Mouse (Mus musculus) forebrain, embryonic 12.5 days (tissue): ENCODE measurements around the gene Gtf2ird1. TPM values are rescaled to one million over a fixed set of nuclear protein-coding genes. Genes with fewer than 3 reads are reported as not detected.

Source experiments
- ATAC-seq: fragments of 200-750 bp; cut with Nextera tagmentation; 2 replicates; pipeline ENCODE4 v1.8.0; 2017; ENCODE audit warnings: moderate TSS enrichment; ENCODE audit not compliant: low FRiP score
- H3K27ac ChIP-seq: fragments of 300-500 bp; sonication (generic); 2 replicates; pipeline ENCODE4 v1.5.1; 2016; ENCODE audit warnings: mild to moderate bottlenecking
- H3K27me3 ChIP-seq: fragments of 300-500 bp; sonication (generic); 2 replicates; pipeline ENCODE4 v1.6.1; 2016; ENCODE audit warnings: mild to moderate bottlenecking
- H3K36me3 ChIP-seq: fragments of 300-500 bp; sonication (generic); replicated peaks from 2 replicates; pipeline ENCODE4 v1.6.1; 2016; ENCODE audit warnings: mild to moderate bottlenecking
- H3K4me1 ChIP-seq: fragments of 300-500 bp; sonication (generic); 2 replicates; pipeline ENCODE4 v1.6.1; 2016
- H3K4me2 ChIP-seq: fragments of 300-500 bp; sonication (generic); 2 replicates; pipeline ENCODE4 v1.6.1; 2016; ENCODE audit warnings: mild to moderate bottlenecking, moderate library complexity
- H3K4me3 ChIP-seq: fragments of 300-500 bp; sonication (generic); replicated peaks from 2 replicates; pipeline ENCODE4 v1.5.1; 2016; ENCODE audit warnings: mild to moderate bottlenecking
- H3K9ac ChIP-seq: fragments of 300-500 bp; sonication (generic); 2 replicates; pipeline ENCODE4 v1.6.1; 2016; ENCODE audit warnings: mild to moderate bottlenecking
- H3K9me3 ChIP-seq: fragments of 300-500 bp; sonication (generic); 2 replicates; pipeline ENCODE4 v1.6.1; 2016
- WGBS: fragments of 180-500 bp; shearing (Covaris S2); methylation state at CpG from one replicate; pipeline ENCODE4 v1.1.7; 2016; 5-methylcytosine and 5-hydroxymethylcytosine counted together
- polyA plus RNA-seq: library from polyadenylated mRNA; unstranded; fragments of >200 nt; fragmentation: Nextera tagmentation; extraction: Ambion mirVana; gene quantifications from 2 replicates; pipeline ENCODE4 v1.2.1, GENCODE M21; 2016

The Gtf2ird1 gene
- polyA plus RNA-seq, 1 experiment from 2014 or later: 112 TPM

DNA sequence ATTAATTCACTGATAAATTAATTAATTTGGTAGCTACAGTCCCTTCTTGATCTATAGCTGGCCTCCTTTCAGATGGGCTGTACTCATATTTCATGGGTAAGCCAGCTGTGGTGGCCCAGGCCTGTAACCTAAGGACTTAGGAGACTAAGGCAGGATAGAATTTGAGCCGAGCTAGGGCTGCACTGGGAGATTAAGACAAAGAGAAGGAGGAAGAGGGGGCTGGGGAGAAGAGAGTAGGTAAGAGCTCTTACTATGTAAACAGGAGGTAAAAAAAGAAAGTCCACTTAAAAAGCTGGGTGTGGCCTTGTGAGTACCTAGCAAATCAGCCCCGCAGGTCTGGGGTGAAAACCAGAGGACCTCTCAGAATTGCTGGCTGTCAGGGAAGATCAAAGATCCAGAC lies 132.6 kb downstream of the Gtf2ird1 start:
- Histone ChIP-seq H3K4me1 (no peaks in the 10 kb centered on the region), H3K4me3 (no peak overlapping the region), H3K36me3 (no peaks in the 10 kb centered on the region), H3K9me3 (no peaks in the 10 kb centered on the region), H3K4me2 (no peak overlapping the region), H3K9ac (no peak overlapping the region), H3K27ac (no peak overlapping the region), H3K27me3 (no peaks in the 10 kb centered on the region)
- no peak for ATAC-seq
- 48% methylated on average over 2 of the region's 2 CpGs for WGBS

GRCm38 (mm10) chr5:134323311-134323710 lies 133.2 kb downstream of the Gtf2ird1 start:
- WGBS: 94% methylated on average over 13 of the region's 13 CpGs
- Histone ChIP-seq H3K9me3 (no peaks in the 10 kb centered on the region), H3K27me3 (no peaks in the 10 kb centered on the region), H3K4me2 (no peak overlapping the region), H3K9ac (no peak overlapping the region), H3K4me1 (no peaks in the 10 kb centered on the region), H3K36me3 (no peaks in the 10 kb centered on the region), H3K27ac (no peak overlapping the region), H3K4me3 (no peak overlapping the region)
- no peak for ATAC-seq

DNA sequence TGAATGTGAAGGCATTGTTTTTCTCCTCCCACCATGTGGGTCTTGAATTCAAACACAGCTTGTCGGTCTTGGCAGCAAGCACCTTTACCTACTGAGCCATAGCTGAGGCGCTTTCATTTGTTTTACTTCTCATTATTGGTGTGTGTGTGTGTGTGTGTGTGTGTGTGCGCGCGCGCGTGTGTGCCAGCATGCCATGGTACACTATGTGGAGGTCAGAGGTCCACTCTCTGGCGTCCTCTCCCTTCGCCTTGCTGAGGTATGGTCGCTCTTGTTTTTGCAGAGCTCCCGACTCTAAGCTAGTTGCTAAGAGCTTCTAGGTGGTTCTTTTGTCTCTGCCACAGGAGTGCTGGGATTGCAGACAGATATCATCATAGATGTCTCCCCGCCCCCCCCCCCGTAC lies 134.2 kb downstream of the Gtf2ird1 start:
- Histone ChIP-seq H3K4me1 (no peaks in the 10 kb centered on the region), H3K4me2 (no peak overlapping the region), H3K4me3 (no peak overlapping the region), H3K36me3 (no peaks in the 10 kb centered on the region), H3K9me3 (no peaks in the 10 kb centered on the region), H3K27me3 (no peaks in the 10 kb centered on the region), H3K9ac (no peak overlapping the region), H3K27ac (no peak overlapping the region)
- ATAC-seq: no peak
- 90% methylated on average over 13 of the region's 13 CpGs for WGBS

- H3K36me3 ChIP-seq: no peaks in the 10 kb centered on the region
- H3K27ac ChIP-seq: no peak overlapping the region
- no peak overlapping the region for H3K9ac ChIP-seq
- WGBS: 70% methylated on average over 7 of the region's 7 CpGs
- no peaks in the 10 kb centered on the region for H3K9me3 ChIP-seq
- H3K4me1 ChIP-seq: peaks cover 4% of the 10 kb centered on the region
- H3K27me3 ChIP-seq: no peaks in the 10 kb centered on the region
- no peak for ATAC-seq
- no peak overlapping the region for H3K4me2 ChIP-seq
- H3K4me3 ChIP-seq: no peak overlapping the region
Measured at GRCm38 (mm10) chr5:134321699-134322098, 134.8 kb downstream of the Gtf2ird1 start.

DNA sequence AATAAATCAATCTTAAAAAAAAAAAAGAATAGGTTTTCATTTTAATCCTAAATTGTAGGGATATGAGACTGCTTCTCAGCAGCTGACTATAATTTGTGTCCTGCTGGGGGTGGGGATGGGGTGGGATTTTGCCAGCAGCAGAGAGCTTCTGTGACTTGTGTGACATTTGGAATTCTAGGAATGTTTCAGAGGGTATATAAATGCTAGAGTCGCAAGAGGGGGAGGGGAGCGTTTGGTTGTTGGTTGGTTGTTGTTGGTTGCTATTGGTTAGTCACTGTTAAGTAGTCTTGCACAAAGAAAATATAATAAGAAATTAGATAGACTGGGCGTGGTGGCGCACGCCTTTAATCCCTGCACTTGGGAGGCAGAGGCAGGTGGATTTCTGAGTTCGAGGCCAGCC lies 137.6 kb downstream of the Gtf2ird1 start:
- H3K36me3 ChIP-seq: no peaks in the 10 kb centered on the region
- H3K4me1 ChIP-seq: peaks cover 16% of the 10 kb centered on the region
- H3K4me2 ChIP-seq: no peak overlapping the region
- no peak for ATAC-seq
- H3K9ac ChIP-seq: no peak overlapping the region
- 94% methylated on average over 6 of the region's 6 CpGs for WGBS
- H3K4me3 ChIP-seq: no peak overlapping the region
- H3K27ac ChIP-seq: no peak overlapping the region
- H3K27me3 ChIP-seq: no peaks in the 10 kb centered on the region
- no peaks in the 10 kb centered on the region for H3K9me3 ChIP-seq

- Histone ChIP-seq H3K36me3 (no peaks in the 10 kb centered on the region), H3K27ac (peak overlapping the region; percentile 100), H3K4me1 (peaks cover 26% of the 10 kb centered on the region), H3K4me2 (peak overlapping the region; percentile 71; the same call in 1 of the 2 replicates), H3K27me3 (no peaks in the 10 kb centered on the region), H3K4me3 (no peak overlapping the region), H3K9ac (no peak overlapping the region), H3K9me3 (no peaks in the 10 kb centered on the region)
- ATAC-seq: no peak
- WGBS: 51% methylated on average over 7 of the region's 7 CpGs
Measured at GRCm38 (mm10) chr5:134316721-134317120, 139.8 kb downstream of the Gtf2ird1 start.

DNA sequence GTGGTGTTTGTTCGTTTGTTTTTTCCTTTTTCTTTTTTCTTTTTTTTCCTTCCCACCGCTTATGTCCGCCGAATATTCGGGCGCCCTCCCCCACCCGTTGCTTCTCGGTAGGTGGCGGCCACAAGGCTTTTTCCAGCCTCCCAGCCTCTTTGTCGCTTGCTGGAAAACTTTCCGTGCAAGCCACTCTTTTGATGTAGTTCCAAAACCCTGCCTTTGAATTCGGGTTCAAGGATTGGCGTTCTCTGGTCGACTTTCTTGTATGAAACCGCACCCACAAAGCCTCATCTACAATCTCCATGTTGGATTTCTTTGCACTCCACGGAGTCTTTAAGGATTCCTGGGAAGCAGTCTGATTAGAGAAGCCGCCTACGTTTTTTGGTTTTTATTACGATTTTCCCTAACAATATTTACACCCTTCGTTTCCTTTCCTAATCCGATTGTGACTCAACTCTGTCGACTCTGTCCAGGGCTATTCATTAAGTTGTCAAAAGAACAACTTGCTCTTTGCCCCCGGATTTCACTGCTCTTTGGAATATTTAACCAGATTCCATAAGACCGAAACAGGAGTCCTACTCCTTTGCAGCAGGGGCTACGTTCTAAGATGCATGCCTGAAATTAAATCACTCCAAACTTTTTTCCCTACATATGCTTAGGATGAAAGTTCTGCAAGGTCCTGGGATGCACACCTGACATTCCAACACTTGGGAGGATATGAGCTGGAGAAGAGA lies 140.7 kb downstream of the Gtf2ird1 start:
- peak overlapping the region; percentile 66 for H3K4me3 ChIP-seq
- WGBS: under 1% methylated on average over 25 of the region's 25 CpGs
- H3K4me1 ChIP-seq: peaks cover 34% of the 10 kb centered on the region
- H3K36me3 ChIP-seq: peaks cover 8% of the 10 kb centered on the region
- H3K27me3 ChIP-seq: no peaks in the 10 kb centered on the region
- no peaks in the 10 kb centered on the region for H3K9me3 ChIP-seq
- H3K9ac ChIP-seq: peak overlapping the region; percentile 66
- no peak for ATAC-seq
- H3K27ac ChIP-seq: peak overlapping the region; percentile 100
- H3K4me2 ChIP-seq: peak overlapping the region; percentile 71

DNA sequence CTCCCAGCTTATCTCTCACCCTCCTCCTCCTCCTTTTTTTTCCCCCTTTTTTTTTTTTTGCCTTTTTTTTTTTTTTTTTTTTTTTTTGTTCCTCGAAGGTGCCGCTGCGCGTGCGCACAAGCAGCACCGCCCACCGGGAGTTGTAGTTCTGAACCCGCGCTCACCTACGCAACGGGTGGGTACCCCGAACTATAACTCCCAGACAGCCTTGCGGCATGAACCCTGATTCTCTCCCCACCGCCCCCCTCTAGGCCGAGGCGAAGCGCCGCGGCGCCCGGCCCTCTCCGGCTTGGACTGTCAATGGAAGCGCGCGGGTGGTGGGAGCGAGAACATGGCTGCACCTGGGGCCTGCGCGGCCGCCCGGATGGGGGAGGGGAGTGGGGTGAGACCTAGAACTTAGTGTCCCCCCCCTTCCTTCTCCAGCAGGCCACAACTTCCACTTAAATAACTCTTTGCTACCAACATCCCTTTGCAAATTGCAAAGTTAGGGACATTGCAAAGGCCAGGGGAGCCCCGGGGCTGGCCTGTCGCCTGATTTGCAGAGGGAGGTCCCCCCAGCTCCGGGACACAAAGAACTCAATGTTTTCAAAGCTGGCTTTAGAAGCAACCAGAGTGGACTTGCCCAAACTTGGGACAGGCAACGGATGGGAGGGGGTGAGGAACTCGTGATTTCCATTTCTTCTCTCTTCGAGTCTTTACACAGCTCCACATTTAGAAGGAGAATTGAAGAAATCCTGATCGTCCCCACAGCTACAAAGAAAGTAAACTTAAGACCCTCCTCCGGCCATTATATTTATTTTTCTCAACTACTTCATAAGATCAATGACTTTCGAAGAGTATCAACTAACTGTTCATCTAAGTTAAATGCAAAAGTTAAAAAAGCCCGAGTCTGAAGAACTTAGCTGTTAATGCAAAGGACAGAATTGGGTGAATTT lies 141.6 kb downstream of the Gtf2ird1 start, which contains the start of gene Gtf2i:
Gtf2i (minus strand) TSS at position 73 of the 935 bp plus-strand sequence.
- Histone ChIP-seq H3K9me3 (no peaks in the 10 kb centered on the region), H3K4me2 (peak within 1 kb of the TSS; percentile 71), H3K4me1 (peaks cover 36% of the 10 kb centered on the region), H3K27me3 (no peaks in the 10 kb centered on the region), H3K9ac (peak within 1 kb of the TSS; percentile 95), H3K27ac (peak within 1 kb of the TSS; percentile 100), H3K36me3 (peaks cover 16% of the 10 kb centered on the region), H3K4me3 (peak within 1 kb of the TSS; percentile 66)
- ATAC-seq: peak; percentile 91
- under 1% methylated on average over 40 of the region's 40 CpGs for WGBS

DNA sequence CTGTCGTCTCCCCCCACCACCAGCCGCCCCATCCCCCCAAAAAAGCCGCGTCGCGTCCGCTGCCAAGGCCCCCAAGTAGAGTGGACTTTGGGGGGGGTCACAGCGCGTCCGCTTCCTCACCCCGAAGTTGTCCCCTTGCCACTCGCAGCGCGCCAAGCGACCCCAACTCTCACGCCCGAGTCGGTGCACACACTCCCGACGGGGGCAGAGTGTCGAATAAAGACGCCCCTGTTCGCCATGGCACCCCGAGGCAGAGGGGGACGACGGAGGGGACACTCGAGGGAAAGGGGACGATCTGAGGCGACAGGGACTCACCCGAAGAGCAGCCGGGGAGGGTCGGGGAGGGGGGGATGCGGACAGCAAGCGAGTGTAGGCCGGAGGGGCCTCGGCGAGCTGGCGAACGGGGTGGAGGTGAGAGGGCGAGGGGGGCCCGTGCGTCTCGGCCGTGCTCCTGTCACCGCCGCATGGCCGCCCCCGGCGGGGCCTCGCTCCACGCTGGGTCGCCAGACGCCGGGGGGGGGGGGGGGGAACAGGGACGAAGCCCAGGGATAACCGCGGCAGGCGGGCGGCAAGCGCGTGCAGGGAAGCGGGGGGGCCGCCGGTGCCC lies 142.3 kb downstream of the Gtf2ird1 start:
- peak overlapping the region; percentile 100 for H3K27ac ChIP-seq
- peak overlapping the region; percentile 66 for H3K4me3 ChIP-seq
- under 1% methylated on average over 37 of the region's 64 CpGs for WGBS
- H3K4me2 ChIP-seq: peak overlapping the region; percentile 69
- peak; percentile 63 for ATAC-seq
- H3K9ac ChIP-seq: peak overlapping the region; percentile 95
- H3K9me3 ChIP-seq: no peaks in the 10 kb centered on the region
- H3K27me3 ChIP-seq: no peaks in the 10 kb centered on the region
- peaks cover 24% of the 10 kb centered on the region for H3K36me3 ChIP-seq
- peaks cover 36% of the 10 kb centered on the region for H3K4me1 ChIP-seq

- Histone ChIP-seq H3K9ac (peak overlapping the region; percentile 95), H3K27me3 (no peaks in the 10 kb centered on the region), H3K27ac (peak overlapping the region; percentile 100), H3K4me2 (peak overlapping the region; percentile 69), H3K9me3 (no peaks in the 10 kb centered on the region), H3K4me3 (peak overlapping the region; percentile 66), H3K4me1 (peaks cover 36% of the 10 kb centered on the region), H3K36me3 (peaks cover 27% of the 10 kb centered on the region)
- ATAC-seq: peak; percentile 82
- WGBS: under 1% methylated on average over 64 of the region's 68 CpGs
Measured at GRCm38 (mm10) chr5:134313451-134314067, 143.0 kb downstream of the Gtf2ird1 start.

DNA sequence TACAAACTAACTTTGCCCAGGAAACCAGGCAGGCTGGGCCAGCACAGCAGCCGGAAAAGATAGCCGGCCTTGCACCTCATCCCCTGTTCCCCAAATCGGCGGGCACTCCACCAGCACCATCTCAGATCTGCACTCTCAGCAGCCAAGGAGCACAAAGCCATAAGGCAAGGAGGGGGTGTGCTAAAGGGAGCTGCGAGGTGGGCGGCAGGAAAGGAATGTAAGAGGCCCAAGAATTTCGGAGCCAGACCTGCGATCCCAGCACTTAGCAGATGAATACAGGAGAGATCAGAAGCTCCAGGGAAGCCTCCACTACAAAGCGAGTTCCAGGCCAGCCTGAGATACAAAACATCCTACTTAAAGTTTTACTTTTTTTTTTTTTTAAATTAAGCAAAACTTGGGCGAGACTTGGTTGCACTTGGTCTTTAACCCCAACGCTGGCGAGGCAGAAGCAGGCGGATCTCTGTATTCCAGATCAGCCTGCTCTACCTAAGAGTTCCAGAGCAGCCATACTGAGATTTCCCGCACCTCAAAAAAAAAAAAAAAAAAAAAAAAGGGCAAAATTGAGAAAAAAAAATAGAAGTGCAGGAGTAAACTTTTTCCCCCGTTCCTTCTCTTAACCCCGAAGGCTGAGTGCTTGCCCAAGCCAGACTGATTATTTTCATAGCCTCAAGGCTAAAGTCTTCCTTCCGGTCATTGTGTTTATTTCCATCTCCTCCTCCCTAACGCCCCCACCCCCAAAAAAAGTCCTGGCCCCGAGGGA lies 143.6 kb downstream of the Gtf2ird1 start:
- H3K9me3 ChIP-seq: no peaks in the 10 kb centered on the region
- peak overlapping the region; percentile 69 for H3K4me2 ChIP-seq
- H3K4me1 ChIP-seq: peaks cover 36% of the 10 kb centered on the region
- H3K27ac ChIP-seq: peak overlapping the region; percentile 100
- peaks cover 34% of the 10 kb centered on the region for H3K36me3 ChIP-seq
- no peak for ATAC-seq
- H3K9ac ChIP-seq: peak overlapping the region; percentile 95
- H3K4me3 ChIP-seq: peak overlapping the region; percentile 66
- H3K27me3 ChIP-seq: no peaks in the 10 kb centered on the region
- WGBS: 4% methylated on average over 19 of the region's 19 CpGs
